21 mouse cellular contexts compared by ENCODE assay signal in genomic region chr7:100034815-100035463, GRCm38 (mm10). TPM values are rescaled to one million over a fixed set of nuclear protein-coding genes. Genes with fewer than 3 reads are reported as not detected.
A peak's percentile ranks its signal among the peaks of the same experiment; 100 is the strongest.
DNase-seq lines count a peak whose midpoint lies in the region; ATAC-seq and TF ChIP-seq lines count a peak whose summit lies in the region.
"Had no signal": no experiment of that assay in that cellular context is flagged by ENCODE, and none has a peak within 500 bp of the region (broad histone marks: within the 10 kb centered on the region; RNA-seq: fewer than 3 reads in every experiment).

No protein-coding gene starts in this region.

- no peaks in the 10 kb centered on the region for H3K27me3 ChIP-seq in kidney, embryonic 15.5 days
- peaks cover 0 to 2% of the 10 kb centered on the region in 2 experiments; a peak in 2 of 4 replicates for H3K27me3 ChIP-seq in MEL (ENCODE audit: control insufficient read depth in 1 of 2, insufficient read depth in 2 of 2, low read length in 2 of 2)
- no peaks in the 10 kb centered on the region for H3K27me3 ChIP-seq in forebrain, embryonic 15.5 days
- H3K27me3 ChIP-seq: liver, embryonic 13.5 days; lung, embryonic 15.5 days had no signal

- TF ChIP-seq POLR2A in MEL (IDR thresholded peaks at IDR 0.05; ENCODE audit: control insufficient read depth in 1 of 2, insufficient read depth in 1 of 2, low read depth in 1 of 2, low read length in 2 of 2, poor library complexity in 1 of 2): no peak

- peak; percentile 78 to 80 for DNase-seq in cerebellum, postnatal 10 days
- no peak for DNase-seq in cerebellum, adult 18-20 months
- DNase-seq in kidney, postnatal 36 days: no peak
- DNase-seq in MEL (ENCODE audit: low read depth, low spot score): peak; percentile 9
- DNase-seq: adrenal gland, postnatal 25 days; cerebellum, adult 9-10 months; heart, adult 18-20 months; heart, postnatal 4 days; kidney, postnatal 14 days; liver, embryonic 13.5 days; right cerebral cortex, adult 18-20 months; thymus, adult 18-20 months had no signal

- H3K4me3 ChIP-seq in kidney, embryonic 15.5 days (replicated peaks): no peak overlapping the region
- H3K4me3 ChIP-seq in MEL (ENCODE audit: control insufficient read depth in 1 of 2, insufficient read depth in 1 of 2, low read depth in 2 of 2, low read length in 2 of 2): no peak overlapping the region
- no peak overlapping the region for H3K4me3 ChIP-seq in forebrain, embryonic 15.5 days
- H3K4me3 ChIP-seq: embryonic facial prominence, embryonic 10.5 days; erythroblast, embryonic 14.5 days; liver, embryonic 13.5 days; lung, embryonic 15.5 days; megakaryocyte, embryonic 14.5 days had no signal

- ATAC-seq in kidney, embryonic 15.5 days (replicated peaks; ENCODE audit: low FRiP score): 0 out of 2 replicates have a peak, but pooled peaks have one; percentile 40
- ATAC-seq in granulocyte monocyte progenitor cell, adult 5-6 weeks (replicated peaks; ENCODE audit: poor library complexity, severe bottlenecking): peak; percentile 81
- ATAC-seq in erythroblast, adult 5-6 weeks (replicated peaks; ENCODE audit: low FRiP score, poor library complexity, severe bottlenecking): no peak
- no peak for ATAC-seq in forebrain, embryonic 15.5 days (replicated peaks)

- H3K27ac ChIP-seq in kidney, embryonic 15.5 days: no peak overlapping the region
- no peak overlapping the region for H3K27ac ChIP-seq in MEL (ENCODE audit: control insufficient read depth, low read depth, low read length)
- no peak overlapping the region for H3K27ac ChIP-seq in forebrain, embryonic 15.5 days (replicated peaks)
- H3K27ac ChIP-seq: embryonic facial prominence, embryonic 10.5 days; liver, embryonic 13.5 days; lung, embryonic 15.5 days had no signal

- H3K79me2 ChIP-seq in MEL (ENCODE audit: control insufficient read depth, insufficient read depth, low read length, poor library complexity): no peaks in the 10 kb centered on the region

- no peaks in the 10 kb centered on the region for H3K9me3 ChIP-seq in kidney, embryonic 15.5 days (replicated peaks)
- H3K9me3 ChIP-seq in MEL (replicated peaks; ENCODE audit: insufficient read depth, low read length): no peaks in the 10 kb centered on the region
- no peaks in the 10 kb centered on the region for H3K9me3 ChIP-seq in forebrain, embryonic 15.5 days
- H3K9me3 ChIP-seq: embryonic facial prominence, embryonic 10.5 days; liver, embryonic 13.5 days; lung, embryonic 15.5 days had no signal

- H3K4me1 ChIP-seq in kidney, embryonic 15.5 days: peaks cover 12% of the 10 kb centered on the region
- no peaks in the 10 kb centered on the region for H3K4me1 ChIP-seq in MEL (ENCODE audit: control insufficient read depth in 1 of 2, insufficient read depth in 2 of 2, low read length in 2 of 2)
- H3K4me1 ChIP-seq in forebrain, embryonic 15.5 days: peaks cover 4% of the 10 kb centered on the region
- H3K4me1 ChIP-seq: liver, embryonic 13.5 days; lung, embryonic 15.5 days had no signal

- H3K36me3 ChIP-seq in kidney, embryonic 15.5 days: no peaks in the 10 kb centered on the region
- H3K36me3 ChIP-seq in MEL (ENCODE audit: control insufficient read depth in 1 of 2, insufficient read depth in 2 of 2, low read length in 2 of 2): no peaks in the 10 kb centered on the region
- no peaks in the 10 kb centered on the region for H3K36me3 ChIP-seq in forebrain, embryonic 15.5 days
- H3K36me3 ChIP-seq: embryonic facial prominence, embryonic 10.5 days; liver, embryonic 13.5 days; lung, embryonic 15.5 days had no signal

- H3K4me2 ChIP-seq in kidney, embryonic 15.5 days: no peak overlapping the region
- H3K4me2 ChIP-seq in forebrain, embryonic 15.5 days (replicated peaks): no peak overlapping the region
- H3K4me2 ChIP-seq: liver, embryonic 13.5 days; lung, embryonic 15.5 days had no signal

- no peak for TF ChIP-seq EP300 in MEL (IDR thresholded peaks at IDR 0.05; ENCODE audit: low read depth in 1 of 2, low read length in 2 of 2)

- no peak for TF ChIP-seq RAD21 in MEL (IDR thresholded peaks at IDR 0.05; ENCODE audit: low read depth, low read length)

- no peak overlapping the region for H3K9ac ChIP-seq in kidney, embryonic 15.5 days
- no peak overlapping the region for H3K9ac ChIP-seq in MEL (ENCODE audit: control insufficient read depth, low read depth, low read length, poor library complexity, severe bottlenecking)
- H3K9ac ChIP-seq in forebrain, embryonic 15.5 days (replicated peaks): no peak overlapping the region
- H3K9ac ChIP-seq: liver, embryonic 13.5 days; lung, embryonic 15.5 days had no signal

- no peak for TF ChIP-seq CTCF in MEL (IDR thresholded peaks at IDR 0.05 in 2 of 3, conservative IDR thresholded peaks at IDR 0.05 in 1 of 3; ENCODE audit: control insufficient read depth in 1 of 3, insufficient read depth in 1 of 3, low read depth in 2 of 3, low read length in 3 of 3, poor library complexity in 1 of 3, severe bottlenecking in 1 of 3)

- WGBS in kidney, embryonic 15.5 days: 55% methylated on average over 11 of the region's 11 CpGs
- WGBS in forebrain, embryonic 15.5 days: 82% methylated on average over 11 of the region's 11 CpGs

TF ChIP-seq in MEL, 35 proteins besides CTCF, POLR2A, EP300 and RAD21:
- no peak for TF ChIP-seq MAX (IDR thresholded peaks at IDR 0.05; ENCODE audit: low read length)
- TF ChIP-seq MYC (IDR thresholded peaks at IDR 0.05; ENCODE audit: low read depth, low read length): no peak
- no peak for TF ChIP-seq CHD2 (IDR thresholded peaks at IDR 0.05; ENCODE audit: low read length)
- no peak for TF ChIP-seq ZNF384 (IDR thresholded peaks at IDR 0.05; ENCODE audit: low read depth, low read length)
- TF ChIP-seq ELF1 (IDR thresholded peaks at IDR 0.05; ENCODE audit: low read depth, low read length): no peak
- no peak for TF ChIP-seq MEF2A (IDR thresholded peaks at IDR 0.05; ENCODE audit: extremely low read depth, insufficient replicate concordance, low read depth, low read length, poor library complexity, severe bottlenecking)
- TF ChIP-seq POLR2AphosphoS2 (IDR thresholded peaks at IDR 0.05; ENCODE audit: low read length): no peak
- TF ChIP-seq MAFK (IDR thresholded peaks at IDR 0.05; ENCODE audit: borderline replicate concordance, low read depth, low read length): no peak
- TF ChIP-seq MXI1 (IDR thresholded peaks at IDR 0.05; ENCODE audit: low read depth, low read length): no peak

RNA-seq across cellular contexts. Expression of gene Chrdl2, which starts 29.0 kb away (rescaled TPM):
- 0.69 and 0.87 TPM in 2 replicates for polyA plus RNA-seq in kidney, embryonic 15.5 days (2015; fragmentation: Nextera tagmentation; extraction: Ambion mirVana)
- total RNA-seq in MEL (2012; rRNA removed): not detected in 2 replicates
- under 1 TPM in 1 of 2 experiments, not detected in 1; 0.08 TPM for polyA plus RNA-seq in MEL (2012; ENCODE audit: insufficient read depth in 1 of 2, insufficient read length in 2 of 2, low read depth in 1 of 2, low replicate concordance in 2 of 2, missing spikeins in 1 of 2)
- not detected in 2 replicates for total RNA-seq in granulocyte monocyte progenitor cell, adult 5-6 weeks (2014; fragmentation: Nextera tagmentation)
- not detected in 2 replicates for total RNA-seq in granulocyte monocyte progenitor cell, adult 5-6 weeks (2017)
- total RNA-seq in erythroblast, adult 5-6 weeks (2015; ENCODE audit: low replicate concordance): not detected in 2 replicates
- not detected in 2 replicates for total RNA-seq in erythroblast, adult 5-6 weeks (2017; ENCODE audit: low replicate concordance)
- not detected in 2 replicates for polyA plus RNA-seq in forebrain, embryonic 15.5 days (2015; fragmentation: Nextera tagmentation; extraction: Ambion mirVana)
- total RNA-seq: adrenal gland, postnatal 25 days; CH12.LX; heart, adult 18-20 months; heart, postnatal 4 days had no signal
- polyA plus RNA-seq: erythroblast, embryonic 14.5 days; liver, embryonic 13.5 days; lung, embryonic 15.5 days had no signal

RNA-seq across cellular contexts. Expression of gene Rnf169, which starts 54.7 kb away (rescaled TPM):
- 5.9 and 6.2 TPM in 2 replicates for polyA plus RNA-seq in kidney, embryonic 15.5 days (2015; fragmentation: Nextera tagmentation; extraction: Ambion mirVana)
- total RNA-seq in MEL (2012; rRNA removed): 5.9 and 6.2 TPM in 2 replicates
- polyA plus RNA-seq in MEL (2012; ENCODE audit: insufficient read depth in 1 of 2, insufficient read length in 2 of 2, low read depth in 1 of 2, low replicate concordance in 2 of 2, missing spikeins in 1 of 2): 1 to 10 TPM in 1 of 2 experiments, not detected in 1; 7.2 TPM
- total RNA-seq in granulocyte monocyte progenitor cell, adult 5-6 weeks (2014; fragmentation: Nextera tagmentation): 15.2 and 18.9 TPM in 2 replicates
- 15.7 and 17.9 TPM in 2 replicates for total RNA-seq in granulocyte monocyte progenitor cell, adult 5-6 weeks (2017)
- 2.3 and 5.6 TPM in 2 replicates for total RNA-seq in erythroblast, adult 5-6 weeks (2015; ENCODE audit: low replicate concordance)
- 4.0 and 5.3 TPM in 2 replicates for total RNA-seq in erythroblast, adult 5-6 weeks (2017; ENCODE audit: low replicate concordance)
- polyA plus RNA-seq in forebrain, embryonic 15.5 days (2015; fragmentation: Nextera tagmentation; extraction: Ambion mirVana): 5.1 TPM in 2 replicates

Comparison
In these comparisons a context has a peak if more than half of its experiments do, and no peak if none do; other contexts are left out.
1. DNase-seq: peak in cerebellum, postnatal 10 days (2 of 2) and MEL (single experiment); none in cerebellum, adult 18-20 months (0 of 2) and kidney, postnatal 36 days (0 of 2).
2. ATAC-seq: peak in kidney, embryonic 15.5 days (single experiment) and granulocyte monocyte progenitor cell, adult 5-6 weeks (single experiment); none in erythroblast, adult 5-6 weeks (single experiment) and forebrain, embryonic 15.5 days (single experiment).